Mouse (Mus musculus): ENCODE results near the gene Chuk.

- TF ChIP-seq GATA1 (IDR thresholded peaks at IDR 0.05; ENCODE audit: borderline replicate concordance, low read length) (no peak), POLR2AphosphoS5 (IDR thresholded peaks at IDR 0.05; ENCODE audit: insufficient replicate concordance, low read depth, low read length) (no peak), CTCF (IDR thresholded peaks at IDR 0.05; ENCODE audit: low read depth, low read length) (no peak), GATA2 (IDR thresholded peaks at IDR 0.05; ENCODE audit: borderline replicate concordance, low read depth, low read length) (no peak)
Measured at GRCm38 (mm10) chr19:44071166-44071565, 36.1 kb downstream of the Chuk start.
